Mouse (Mus musculus) neural tube, embryonic 12.5 days (tissue): ENCODE measurements at regions not wholly inside any gene's neighbourhood (a gene's known extent, or its start where the extent isn't known, plus 50 kb on each side); places are given as distances from the start of the nearest gene placed in this dataset.

Source experiments
- ATAC-seq: fragments of 200-750 bp; cut with Nextera tagmentation; 2 replicates; pipeline ENCODE4 v1.8.0; 2017; ENCODE audit warnings: low read depth, mild to moderate bottlenecking, moderate TSS enrichment, moderate library complexity; ENCODE audit not compliant: low FRiP score
- H3K27ac ChIP-seq: fragments of 300-500 bp; sonication (generic); 2 replicates; pipeline ENCODE4 v1.5.1; 2016
- H3K27me3 ChIP-seq: fragments of 300-500 bp; sonication (generic); replicated peaks from 2 replicates; pipeline ENCODE4 v1.6.1; 2016; ENCODE audit warnings: mild to moderate bottlenecking
- H3K36me3 ChIP-seq: fragments of 300-500 bp; sonication (generic); 2 replicates; pipeline ENCODE4 v1.6.1; 2016; ENCODE audit warnings: mild to moderate bottlenecking
- H3K4me1 ChIP-seq: fragments of 300-500 bp; sonication (generic); 2 replicates; pipeline ENCODE4 v1.6.1; 2016
- H3K4me2 ChIP-seq: fragments of 300-500 bp; sonication (generic); replicated peaks from 2 replicates; pipeline ENCODE4 v1.6.1; 2016; ENCODE audit warnings: mild to moderate bottlenecking
- H3K4me3 ChIP-seq: fragments of 300-500 bp; sonication (generic); 2 replicates; pipeline ENCODE4 v1.5.1; 2016
- H3K9ac ChIP-seq: fragments of 300-500 bp; sonication (generic); 2 replicates; pipeline ENCODE4 v1.6.1; 2016; ENCODE audit warnings: mild to moderate bottlenecking
- H3K9me3 ChIP-seq: fragments of 300-500 bp; sonication (generic); 2 replicates; pipeline ENCODE4 v1.6.1; 2016; ENCODE audit warnings: mild to moderate bottlenecking
- WGBS: fragments of 180-500 bp; shearing (Covaris S2); methylation state at CpG from one replicate; pipeline ENCODE4 v1.1.7; 2016; 5-methylcytosine and 5-hydroxymethylcytosine counted together

DNA sequence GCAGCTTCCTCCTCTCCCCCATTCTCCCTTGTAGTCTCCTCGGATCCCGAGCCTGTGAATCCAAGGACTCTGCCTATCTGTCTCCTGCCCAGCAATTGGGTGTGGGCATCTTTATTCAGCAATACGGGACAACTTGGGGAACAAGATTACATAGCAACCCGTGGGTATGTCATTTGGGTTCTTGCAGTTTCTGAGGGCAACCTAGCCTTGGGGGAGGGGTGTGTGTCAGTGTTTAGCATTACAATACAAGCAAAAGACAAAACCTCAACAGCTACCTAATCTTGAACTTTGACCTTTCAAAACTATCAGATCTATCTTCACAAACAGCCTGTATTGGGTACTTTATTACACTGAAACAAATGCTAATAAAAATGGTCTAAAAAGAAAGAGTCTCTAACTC is 573.0 kb upstream of the Cpeb2 start:
- no peaks in the 10 kb centered on the region for H3K4me1 ChIP-seq
- H3K27ac ChIP-seq = no peak overlapping the region
- H3K27me3 ChIP-seq = no peaks in the 10 kb centered on the region
- H3K9ac ChIP-seq = no peak overlapping the region
- no peak overlapping the region for H3K4me2 ChIP-seq
- 58% methylated on average over 4 of the region's 4 CpGs for whole genome bisulfite sequencing
- no peak overlapping the region for H3K4me3 ChIP-seq
- no peaks in the 10 kb centered on the region for H3K36me3 ChIP-seq
- ATAC-seq = no peak
- no peaks in the 10 kb centered on the region for H3K9me3 ChIP-seq

DNA sequence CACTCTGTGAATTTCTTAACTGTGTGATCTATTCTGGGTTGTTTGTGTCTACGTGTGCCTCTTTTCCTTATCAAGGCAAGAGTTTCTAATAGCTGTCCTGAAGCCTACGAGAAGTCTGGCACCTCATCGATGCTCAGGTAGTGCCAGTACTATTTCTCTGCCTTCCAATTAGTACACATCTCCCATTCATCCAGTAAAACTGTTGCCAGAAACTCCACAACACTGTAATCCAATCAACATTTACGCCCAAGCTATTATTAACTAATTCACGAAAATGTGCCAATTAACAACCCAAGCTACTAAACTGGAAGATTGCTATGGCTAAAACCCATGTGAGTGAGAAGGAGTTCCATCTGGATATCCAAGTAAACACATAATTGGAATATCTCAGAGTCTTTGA is 553.4 kb upstream of the Cpeb2 start:
- no peak overlapping the region for H3K9ac ChIP-seq
- H3K9me3 ChIP-seq = no peaks in the 10 kb centered on the region
- H3K4me1 ChIP-seq = no peaks in the 10 kb centered on the region
- H3K27ac ChIP-seq = no peak overlapping the region
- WGBS = 92% methylated on average over 5 of the region's 5 CpGs
- H3K27me3 ChIP-seq = no peaks in the 10 kb centered on the region
- no peaks in the 10 kb centered on the region for H3K36me3 ChIP-seq
- no peak overlapping the region for H3K4me2 ChIP-seq
- no peak overlapping the region for H3K4me3 ChIP-seq
- ATAC-seq = no peak

DNA sequence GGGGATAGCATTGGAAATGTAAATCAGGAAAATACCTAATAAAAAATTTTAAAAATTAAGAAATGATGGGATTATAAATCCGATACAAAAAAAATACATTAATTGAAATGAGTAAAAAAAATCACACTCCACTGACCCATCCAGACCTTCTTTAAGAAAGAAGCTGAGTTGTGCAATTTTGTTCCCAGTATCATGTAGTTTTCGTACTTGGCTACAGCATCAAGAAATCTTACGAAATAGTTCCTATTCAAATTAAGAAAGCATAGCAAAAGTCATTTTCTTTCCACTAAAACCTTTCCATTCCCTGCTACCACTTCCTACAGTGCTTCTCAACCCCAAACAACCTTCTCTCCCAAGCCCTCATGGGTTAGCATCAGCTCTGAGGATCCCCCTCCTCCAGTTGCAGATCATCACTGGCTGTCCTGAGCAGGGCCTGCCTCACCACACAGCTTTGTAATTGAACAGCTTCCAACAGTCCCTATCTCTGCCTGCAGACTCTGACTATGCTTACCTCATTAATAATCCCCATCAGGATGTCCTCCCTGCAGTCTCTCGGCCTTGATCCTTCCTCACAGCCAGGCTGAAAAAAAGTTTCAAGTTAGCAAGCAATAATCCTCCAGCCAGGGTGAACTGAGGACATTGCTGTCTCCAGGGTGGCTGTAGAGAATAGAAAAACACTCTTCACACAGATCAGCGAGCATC is 547.5 kb upstream of the Cpeb2 start:
- no peak overlapping the region for H3K4me2 ChIP-seq
- no peak for ATAC-seq

DNA sequence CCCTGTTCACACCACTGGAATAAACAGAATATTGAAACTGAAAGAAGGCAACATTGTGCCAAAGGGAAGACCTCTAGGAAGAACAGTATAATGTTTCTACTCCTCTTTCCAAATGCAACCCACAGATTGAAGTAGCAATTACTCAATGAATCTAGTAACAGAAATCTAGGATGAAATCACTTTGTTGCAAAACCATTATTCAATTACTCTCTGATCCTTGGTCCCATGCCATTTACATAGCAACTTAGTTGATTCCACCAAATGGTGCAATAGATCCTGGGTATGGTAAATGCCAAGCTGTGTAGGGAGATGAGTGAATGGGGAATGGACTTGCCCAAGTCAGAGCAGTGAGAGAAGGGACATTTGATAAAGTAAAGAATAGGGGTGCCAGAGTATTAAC is 545.8 kb upstream of the Cpeb2 start:
- no peak overlapping the region for H3K27ac ChIP-seq
- no peak overlapping the region for H3K4me3 ChIP-seq
- ATAC-seq = no peak
- H3K36me3 ChIP-seq = no peaks in the 10 kb centered on the region
- H3K4me2 ChIP-seq = no peak overlapping the region
- no peaks in the 10 kb centered on the region for H3K9me3 ChIP-seq
- H3K9ac ChIP-seq = no peak overlapping the region
- H3K27me3 ChIP-seq = no peaks in the 10 kb centered on the region
- H3K4me1 ChIP-seq = no peaks in the 10 kb centered on the region

More for the DNA sequence above, 547.5 kb upstream of the Cpeb2 start:
- 76% methylated on average over 5 of the region's 5 CpGs for WGBS
- Histone ChIP-seq H3K27ac (no peak overlapping the region), H3K27me3 (no peaks in the 10 kb centered on the region), H3K4me3 (no peak overlapping the region), H3K9me3 (no peaks in the 10 kb centered on the region), H3K36me3 (no peaks in the 10 kb centered on the region), H3K9ac (no peak overlapping the region), H3K4me1 (no peaks in the 10 kb centered on the region)
